Mouse (Mus musculus) CD4-positive, CD25-positive, alpha-beta regulatory T cell, adult 4 months (primary cell): ENCODE measurements around the gene Pigk. TPM values are rescaled to one million over a fixed set of nuclear protein-coding genes. Genes with fewer than 3 reads are reported as not detected.
A peak's percentile ranks its signal among the peaks of the same experiment; 100 is the strongest.

Experiments used
- ATAC-seq: one replicate; pipeline ENCODE4 v1.8.0; 2017
- polyA plus RNA-seq, 2 experiments: library from polyadenylated mRNA; unstranded; fragments of 100-300 nt; shearing (Covaris generic); gene quantifications; one replicate each; pipeline ENCODE4 v1.2.1; 2017

The Pigk gene
- polyA plus RNA-seq, 2 experiments from 2014 or later: 51.1 to 60.6 TPM

DNA sequence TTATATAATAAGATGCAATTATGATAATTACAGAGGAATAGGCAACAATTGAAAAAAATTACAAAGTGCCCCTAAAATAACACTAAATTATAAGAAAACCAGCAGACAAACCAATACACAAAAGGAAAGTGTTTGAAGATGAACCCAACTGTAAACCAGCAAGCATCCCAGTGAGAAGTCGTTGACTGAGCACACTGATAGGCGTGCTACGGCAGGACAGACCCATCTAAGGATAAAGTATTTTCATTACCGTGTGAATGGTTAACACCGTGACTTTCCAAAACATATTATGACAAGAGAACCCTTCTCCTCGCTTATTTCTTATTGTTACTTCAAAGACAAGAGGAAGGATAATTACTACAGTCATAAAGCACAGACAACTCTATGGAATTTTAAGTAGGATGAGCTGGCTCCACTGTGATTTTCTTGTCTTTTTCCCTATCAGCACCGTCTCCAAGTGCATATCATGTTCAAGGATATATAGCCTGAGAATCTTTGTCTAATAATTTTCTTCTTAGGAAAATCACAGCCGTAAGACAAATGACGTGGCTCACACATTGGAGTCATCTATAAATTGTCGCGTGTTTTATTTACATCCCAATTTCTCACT, 233.2 kb downstream of the Pigk start:
- no peak for ATAC-seq

DNA sequence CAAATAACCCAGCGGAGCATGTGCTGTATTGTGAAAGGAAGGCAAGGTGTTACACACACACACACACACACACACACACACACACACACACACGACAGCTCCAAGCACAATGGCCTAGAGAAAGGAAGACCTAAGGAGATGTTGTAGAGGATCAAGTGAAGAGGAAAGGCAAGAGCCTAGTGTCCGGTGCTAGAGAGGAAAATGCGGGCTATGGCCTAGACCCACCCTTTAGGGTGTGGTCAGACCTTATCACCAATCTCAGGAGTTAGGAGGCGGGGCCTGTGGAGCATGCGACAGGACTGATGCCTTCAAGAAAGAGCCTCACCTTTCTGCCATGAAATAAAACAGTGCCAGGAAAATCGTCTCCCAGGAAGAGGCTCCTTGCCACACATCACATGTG, 234.7 kb downstream of the Pigk start:
- ATAC-seq: no peak

DNA sequence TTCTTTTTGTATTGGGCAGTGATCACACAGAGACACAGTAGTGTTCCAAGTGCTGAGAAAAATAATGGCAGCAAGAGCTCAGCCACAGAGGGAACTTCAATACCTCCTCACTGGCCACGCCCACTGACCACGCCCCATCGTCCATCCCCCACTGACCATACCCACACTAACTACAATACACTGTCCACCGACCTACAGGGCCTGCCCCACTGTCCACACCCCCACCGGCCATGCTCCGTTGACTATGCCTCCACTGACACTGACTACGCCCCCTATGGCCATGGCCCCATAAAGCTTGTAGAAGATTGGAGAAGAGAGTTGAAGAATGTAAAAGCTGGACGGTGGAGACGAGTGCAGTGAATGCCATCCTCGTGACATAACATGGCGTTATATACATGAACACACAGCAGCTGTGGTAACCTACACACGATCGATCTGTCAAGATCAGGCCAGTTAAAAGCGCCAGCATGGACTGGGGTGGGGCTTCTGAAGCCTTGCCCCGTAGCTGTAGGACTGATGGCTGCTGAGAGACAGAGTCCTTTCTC, 235.4 kb downstream of the Pigk start:
- ATAC-seq: no peak

DNA sequence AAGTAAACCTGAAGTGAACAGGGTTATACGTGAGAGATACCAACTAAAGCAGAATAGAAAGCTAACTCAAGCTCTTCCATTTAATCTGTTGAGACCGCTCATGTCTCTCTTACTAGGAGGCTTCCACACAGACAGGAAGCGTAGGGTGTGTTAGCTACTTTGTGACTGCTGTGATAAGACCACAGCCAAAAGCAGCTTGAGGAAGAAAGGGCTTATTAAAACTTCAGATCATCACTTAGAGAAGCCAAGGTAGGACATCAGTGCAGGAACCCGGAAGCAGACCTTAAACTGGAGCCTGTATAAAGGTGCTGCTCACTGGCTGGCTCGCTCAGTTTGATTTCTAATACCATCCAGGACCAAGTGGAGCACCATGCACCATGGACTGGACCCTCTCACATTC, 236.4 kb downstream of the Pigk start:
- peak; percentile 77 for ATAC-seq

DNA sequence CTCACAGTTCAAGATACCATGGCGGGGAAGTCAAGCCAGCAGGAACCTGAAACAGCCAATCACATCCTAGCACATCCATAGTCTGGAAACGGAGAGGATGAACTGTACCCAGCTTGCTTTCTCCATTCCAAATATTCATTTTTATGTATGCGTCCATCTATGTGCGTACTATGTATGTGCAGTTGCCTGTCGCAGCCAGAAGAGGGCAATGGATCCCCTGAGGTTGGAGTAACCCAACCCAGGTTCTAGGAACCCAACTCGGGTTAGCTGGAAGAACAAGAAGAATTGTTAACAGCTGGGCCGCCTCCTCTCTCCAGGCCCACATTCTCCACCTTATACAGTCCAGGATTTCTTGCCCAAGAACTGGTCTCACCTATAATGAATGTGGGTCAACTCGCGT, 237.0 kb downstream of the Pigk start:
- no peak for ATAC-seq

DNA sequence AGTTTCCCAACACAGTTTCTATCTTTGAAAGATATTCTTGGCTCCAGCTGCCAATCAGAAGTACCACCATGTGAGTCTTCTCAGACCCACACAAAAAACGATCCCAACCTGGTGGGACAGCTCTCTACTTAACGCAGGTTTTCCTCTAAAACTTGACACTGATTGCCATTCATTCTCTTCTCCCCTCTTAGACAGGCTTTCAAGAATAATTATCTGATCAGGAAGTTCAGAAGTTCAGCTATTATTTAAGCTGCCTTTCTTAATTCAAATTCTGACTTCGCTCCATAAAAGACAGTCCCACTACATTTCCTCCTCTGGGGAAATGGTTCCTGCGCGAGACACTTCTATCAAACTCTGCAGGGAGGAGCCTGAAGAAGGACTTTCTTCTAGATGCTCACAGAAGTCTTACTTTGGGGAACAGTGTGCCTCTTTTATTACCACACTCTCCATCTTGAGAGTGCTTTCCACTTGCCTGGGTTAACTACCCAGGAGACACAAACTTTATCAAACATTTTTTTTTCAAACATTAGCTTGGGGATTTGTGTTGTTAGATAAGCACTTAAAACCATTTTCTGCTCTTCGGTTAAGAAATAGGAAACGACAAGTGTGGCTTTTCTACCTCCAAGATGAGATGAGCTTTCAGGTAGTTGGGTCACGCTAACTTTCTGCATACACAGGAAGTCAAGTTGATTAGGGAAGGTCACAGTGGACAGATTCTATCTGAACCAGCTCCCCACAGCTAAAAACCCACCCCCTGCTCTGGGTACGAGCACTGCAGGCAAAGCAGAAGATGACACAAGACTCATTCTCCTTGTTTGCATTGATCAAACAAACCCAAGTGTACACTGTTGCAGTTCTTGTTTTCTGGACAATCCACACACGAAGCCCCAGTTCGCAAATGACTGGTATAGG, 238.0 kb downstream of the Pigk start:
- peak; percentile 47 for ATAC-seq

DNA sequence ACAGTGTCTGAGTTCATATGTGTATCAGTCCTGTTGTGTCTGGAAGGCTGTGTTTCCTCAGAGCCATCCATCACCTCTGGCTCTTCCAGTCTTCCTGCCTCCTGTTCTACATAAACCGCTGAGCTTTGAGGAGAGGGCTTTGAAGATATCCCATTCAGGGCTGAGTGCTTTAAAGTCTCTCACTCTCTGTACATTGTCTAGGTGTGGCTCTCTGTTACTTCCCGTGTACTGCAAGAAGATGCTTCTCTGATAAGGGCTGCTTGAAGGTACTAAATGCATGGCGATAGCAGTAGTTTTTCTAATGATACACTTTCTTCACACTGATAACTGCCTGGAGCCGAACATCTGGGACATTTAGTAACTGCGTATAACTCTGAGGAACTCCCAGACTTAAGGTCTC, 242.1 kb downstream of the Pigk start:
- ATAC-seq: peak; percentile 63

DNA sequence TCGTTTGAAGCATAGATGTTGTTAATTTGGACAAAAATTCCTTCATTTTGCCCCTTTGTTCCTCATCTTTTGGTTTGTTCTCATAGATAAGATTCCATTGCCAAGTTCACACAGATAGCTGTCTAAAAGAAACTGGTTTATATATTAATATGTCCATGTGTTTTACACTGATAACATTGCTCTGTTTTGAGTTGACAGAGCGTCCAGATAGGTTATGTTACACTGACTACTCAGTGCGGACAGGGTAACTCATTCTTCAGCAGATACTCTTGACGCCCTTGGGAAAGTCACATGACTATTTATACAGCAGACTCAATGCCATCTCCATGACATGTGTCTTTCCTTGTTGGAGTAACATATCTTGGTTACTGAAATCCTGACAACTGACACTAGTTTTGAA, 242.9 kb downstream of the Pigk start:
- ATAC-seq: no peak

DNA sequence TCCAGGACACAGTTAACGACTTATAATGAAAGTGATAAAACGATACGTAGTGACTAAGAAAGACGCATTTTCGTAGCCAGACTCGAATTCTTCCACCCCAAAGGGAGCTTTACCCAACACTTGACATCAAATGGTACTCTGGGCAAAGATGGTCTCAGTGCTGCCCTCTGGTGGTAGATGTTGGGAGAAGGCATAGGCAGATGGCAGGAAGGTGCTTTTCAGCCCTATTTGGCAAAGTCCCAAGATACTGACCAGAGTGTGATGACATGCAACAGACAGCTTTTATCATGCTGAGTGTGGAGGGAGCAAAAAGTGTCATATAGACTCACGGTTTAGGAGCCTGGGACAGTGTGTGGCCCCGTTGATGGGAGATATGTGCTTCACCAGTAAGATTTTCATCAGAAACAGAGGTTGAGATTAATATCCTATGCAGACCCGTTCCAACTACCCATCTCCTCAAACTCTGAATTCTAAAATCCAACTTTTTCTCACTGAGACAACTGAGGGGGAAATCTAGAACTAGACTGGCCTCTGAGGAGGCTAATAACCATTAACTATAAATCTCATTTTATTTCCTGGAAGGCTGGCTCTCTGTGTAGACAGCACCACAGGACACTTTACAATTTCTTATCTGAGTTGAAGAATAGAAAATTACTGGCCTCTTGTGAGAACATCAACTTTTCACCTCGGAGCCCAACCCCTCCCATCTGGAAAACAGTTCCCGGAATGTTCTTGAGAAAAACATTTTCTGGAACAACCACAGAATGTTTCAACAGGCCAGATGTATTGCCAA, 244.7 kb downstream of the Pigk start:
- ATAC-seq: peak; percentile 72

DNA sequence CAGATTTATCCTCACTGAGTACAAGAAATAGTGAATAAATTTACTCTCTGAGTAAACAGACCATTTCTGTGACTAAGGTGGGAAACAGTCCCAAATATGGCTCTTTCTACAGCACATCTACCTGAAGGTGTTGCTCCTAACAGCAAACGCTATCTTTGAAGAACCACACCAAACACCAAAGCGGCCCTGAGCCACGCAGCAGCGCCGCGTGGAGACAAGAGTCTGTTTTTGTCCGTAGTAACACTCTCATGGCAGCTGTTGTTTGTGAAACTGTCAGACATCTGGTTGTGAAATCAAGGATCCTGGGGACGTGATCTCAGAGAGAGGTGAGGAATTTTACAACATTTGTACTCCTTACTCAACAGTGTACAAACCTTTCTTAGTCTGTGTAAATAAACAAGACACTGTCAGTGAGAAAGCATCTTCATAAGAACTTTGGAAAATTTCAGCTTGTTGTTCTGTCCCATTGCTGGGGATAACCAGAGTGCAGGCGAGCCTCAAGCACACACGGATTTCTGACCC, 248.0 kb downstream of the Pigk start:
- no peak for ATAC-seq

DNA sequence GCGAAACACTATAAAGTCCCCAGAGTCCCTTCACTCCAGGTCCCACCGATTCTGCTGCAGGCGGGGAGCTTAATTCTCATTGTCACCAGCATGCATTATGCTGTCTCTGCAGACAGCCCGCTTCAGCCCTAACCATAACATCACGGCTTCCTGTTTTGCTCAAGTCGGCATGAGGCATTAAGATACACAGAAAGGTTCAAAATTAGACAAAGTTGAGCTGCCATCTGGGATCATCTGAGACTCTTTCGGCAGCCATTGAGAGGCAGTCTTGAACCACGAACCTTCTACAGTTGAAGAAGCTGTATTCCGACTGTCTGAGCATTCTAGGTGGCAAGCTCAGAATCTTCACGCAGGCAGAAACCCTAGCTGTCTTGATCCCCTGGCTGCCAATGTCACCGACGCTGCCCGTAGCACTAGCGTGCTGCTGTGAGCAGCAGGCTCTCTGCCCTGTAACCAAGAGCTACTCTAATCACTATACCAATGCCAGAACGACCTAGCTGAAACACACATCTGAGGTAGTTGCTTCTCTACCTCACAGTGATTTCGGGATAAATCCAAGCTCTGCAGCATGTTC, 256.0 kb downstream of the Pigk start:
- ATAC-seq: peak; percentile 92

DNA sequence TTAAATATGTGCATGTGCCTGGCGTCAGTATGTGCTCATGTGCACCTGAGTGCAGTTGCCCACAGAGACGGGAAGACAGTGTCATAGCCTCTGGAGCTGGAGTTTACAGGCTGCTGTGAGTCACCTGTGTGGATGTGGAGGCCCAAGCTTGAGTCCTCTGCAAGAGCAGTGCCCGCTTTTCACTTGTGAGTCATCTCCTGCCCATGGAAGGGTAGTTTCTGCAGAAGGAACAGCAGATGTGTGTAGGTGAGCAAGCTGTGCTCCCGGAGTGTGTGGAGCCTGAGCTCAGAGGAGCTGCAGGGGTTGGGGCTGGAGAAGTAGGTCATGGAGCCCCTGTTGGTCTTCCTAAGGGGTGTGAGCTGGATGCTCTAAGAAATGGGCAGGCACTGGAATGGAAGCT, 257.5 kb downstream of the Pigk start:
- ATAC-seq: no peak

DNA sequence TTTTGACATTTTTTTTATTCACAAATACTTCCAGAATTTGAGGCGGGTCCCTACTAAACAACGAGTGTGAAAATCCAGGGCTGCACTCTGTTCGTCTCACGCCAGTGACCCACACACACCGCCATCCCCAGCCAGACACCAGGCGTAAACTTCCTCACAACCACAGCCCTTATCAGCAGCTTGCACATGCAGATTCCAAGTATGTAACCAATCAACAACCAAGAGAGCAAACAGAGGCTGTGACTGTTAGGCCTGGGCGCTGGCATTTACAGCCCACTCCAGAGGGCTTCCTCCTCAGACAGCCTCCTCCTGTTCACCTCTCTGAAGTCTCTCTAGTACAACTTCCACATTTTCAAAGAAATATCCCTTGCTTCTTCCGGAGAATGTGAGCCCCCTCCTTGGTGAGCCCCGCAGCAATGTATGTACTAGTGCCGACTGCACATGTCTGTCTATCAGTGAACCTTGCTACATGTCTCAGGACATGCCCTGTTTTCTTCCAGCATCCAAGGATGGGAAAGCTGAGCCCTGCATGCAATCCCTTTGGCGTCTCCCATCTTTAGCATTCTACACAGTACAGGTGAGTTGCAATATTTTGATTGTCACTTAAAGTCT, 265.7 kb downstream of the Pigk start:
- ATAC-seq: no peak

DNA sequence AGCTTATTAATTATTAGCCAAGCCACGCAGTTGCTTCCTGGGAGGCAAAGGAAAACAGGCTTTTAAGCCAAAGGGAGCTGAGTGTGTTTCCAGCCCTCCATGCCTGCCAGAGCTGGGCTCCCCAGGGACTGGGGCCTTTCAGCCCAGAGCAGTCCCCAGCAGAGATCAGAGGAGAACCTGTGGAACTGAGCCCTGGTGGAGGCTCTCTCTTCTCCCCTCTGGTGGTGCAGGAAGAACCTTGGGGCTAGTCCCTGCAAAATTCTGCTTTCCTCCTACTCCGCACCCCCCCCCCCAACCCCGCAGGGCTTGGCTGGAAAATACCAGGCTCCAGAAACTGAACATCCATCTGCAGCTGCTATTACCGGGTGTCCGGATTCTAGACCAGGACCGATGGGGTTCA, 266.5 kb downstream of the Pigk start:
- ATAC-seq: no peak

DNA sequence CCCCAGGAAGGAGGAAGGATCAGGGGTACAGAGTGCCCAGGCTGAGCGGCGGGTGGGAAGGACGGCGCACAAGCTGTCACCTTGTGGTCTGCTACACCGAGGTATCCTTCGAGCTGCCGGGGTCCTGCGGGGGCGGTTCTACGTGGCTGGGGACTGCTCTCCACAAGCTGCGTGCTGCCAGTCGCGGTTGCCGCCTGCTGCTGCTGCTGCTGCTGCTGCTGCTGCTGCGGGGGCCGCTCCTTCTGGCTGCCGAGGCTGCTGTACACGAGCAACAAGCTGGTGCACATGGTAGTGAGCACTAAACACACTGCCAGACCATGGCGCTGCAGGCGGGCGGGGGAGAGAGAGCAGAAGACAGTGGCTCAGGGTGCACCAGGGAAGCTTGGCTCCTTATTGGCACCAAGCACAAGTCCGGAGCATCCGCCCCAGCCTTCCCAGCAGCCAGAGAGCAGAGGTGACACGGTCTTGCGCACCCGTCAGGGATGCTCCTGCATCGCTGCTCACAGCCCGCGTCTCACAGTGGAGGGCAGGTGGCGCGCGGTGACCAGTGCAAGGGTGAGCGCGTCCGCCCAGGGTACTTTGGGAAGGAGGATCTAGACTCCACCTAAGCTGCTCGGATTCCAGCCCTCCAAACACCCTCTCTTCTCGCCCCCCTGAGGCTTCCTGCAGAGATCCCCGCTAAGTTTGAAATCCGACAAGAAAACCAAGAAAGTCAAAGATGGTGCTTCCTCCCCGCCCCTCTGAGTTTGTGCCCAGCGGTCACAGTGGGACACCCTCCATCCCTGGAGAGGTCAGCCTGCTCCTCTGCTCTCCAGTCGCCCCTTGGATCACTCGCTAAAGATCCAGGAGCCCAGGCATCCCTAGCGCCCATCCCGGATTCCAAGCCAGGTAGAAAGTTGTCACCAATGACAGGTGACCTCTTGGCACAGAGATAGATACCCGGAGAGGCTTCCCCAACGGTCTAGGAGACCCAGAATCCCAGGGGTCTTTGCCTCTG, 267.4 kb downstream of the Pigk start:
- ATAC-seq: peak; percentile 54

DNA sequence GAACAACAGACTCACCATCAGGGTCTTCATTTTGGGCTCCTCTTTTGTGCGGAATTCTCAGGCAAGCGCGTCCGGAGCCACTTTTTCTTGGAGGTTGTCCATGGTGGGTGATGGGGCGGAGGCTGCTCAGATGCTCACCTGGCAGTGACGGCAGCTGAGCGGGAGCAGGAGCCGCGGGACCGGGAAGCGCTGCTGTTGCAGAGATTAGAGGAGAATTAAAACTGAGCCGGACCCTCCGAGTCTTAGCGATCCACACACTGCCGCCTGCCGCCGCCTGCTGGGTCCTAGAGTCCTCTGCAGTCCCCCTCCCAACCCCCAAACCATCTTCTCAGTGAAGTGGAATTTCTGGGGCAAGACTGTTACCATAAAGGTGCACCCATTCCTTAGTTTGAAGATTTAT, 268.1 kb downstream of the Pigk start, which contains the start of gene St6galnac5:
TSS of gene St6galnac5 (minus strand) at position 259 of the 400 bp plus-strand sequence.
- peak; percentile 34 for ATAC-seq

DNA sequence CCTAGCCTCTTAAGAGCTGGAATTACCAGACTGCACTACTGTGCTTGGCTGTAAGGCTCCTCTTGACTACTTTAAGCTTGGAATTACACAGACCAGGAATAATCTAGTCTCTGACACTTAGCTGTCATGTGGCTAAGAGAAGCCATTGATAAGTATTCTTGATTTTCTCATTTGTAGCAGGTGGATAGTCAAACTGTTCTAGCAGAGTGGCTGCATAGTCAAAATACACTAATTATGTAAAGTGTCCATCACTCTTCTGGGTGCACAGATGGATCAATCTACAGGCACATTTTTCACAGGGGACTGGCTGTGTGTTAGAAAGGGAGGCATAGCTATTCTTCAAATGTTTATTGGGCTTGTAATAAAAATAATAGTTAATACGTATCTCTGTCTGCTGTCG, 276.9 kb downstream of the Pigk start:
- ATAC-seq: no peak

DNA sequence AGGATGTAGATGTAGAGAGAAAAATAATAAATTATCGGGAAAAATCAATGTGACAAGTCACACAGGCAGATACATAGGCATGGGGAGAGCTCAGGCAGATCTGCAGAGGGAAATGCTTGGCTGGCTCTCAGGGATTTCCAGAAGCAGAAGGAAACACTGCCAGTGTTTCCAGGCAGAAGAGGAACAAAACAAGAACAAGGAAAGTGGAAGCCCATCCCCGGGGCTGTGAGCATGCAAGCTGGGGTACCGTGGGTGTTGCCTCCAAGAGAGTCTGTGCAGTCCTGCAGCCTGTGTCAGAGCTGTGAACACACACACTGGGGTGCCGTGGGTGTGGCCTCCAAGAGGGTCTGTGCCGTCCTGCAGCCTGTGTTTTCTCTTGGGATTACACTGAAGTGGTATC, 279.7 kb downstream of the Pigk start:
- no peak for ATAC-seq

DNA sequence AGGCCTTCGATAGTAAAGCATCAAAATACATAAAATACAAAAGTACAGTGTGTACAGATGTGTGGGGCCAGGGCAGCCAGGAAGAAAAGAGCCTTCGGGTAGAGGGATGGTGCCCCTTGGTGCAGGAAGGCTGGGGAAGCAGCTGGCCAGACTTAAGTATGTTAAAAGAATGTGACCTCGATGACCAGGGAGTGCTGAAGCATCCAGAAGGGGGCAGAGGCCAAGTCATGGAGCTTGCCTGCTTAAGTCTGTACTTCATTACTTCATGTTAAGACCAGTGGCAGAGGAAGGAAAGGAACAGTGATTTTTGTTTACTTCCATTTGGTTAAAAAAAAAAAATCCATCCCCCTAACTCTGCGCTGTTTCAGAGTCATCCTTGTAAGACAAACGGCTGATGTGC, 284.2 kb downstream of the Pigk start:
- no peak for ATAC-seq

DNA sequence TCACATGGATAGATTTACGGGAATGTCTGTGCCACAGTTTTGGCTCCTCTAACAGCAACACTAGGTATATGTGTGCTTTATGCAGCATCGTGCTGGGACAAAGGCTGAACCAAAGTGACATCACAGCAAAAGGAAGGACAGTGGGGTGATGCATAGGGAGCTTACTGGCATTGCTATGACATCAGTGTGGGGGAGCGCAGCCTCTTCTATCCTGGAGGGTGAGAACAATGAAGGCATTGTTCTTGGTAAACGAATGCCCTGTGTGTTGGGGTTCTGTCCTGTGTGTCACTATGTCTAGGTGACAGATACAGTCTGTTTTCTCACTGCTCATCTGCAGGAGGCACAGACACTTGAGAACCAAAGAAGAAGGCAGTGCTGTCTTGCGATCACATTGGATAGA, 285.0 kb downstream of the Pigk start:
- ATAC-seq: no peak

DNA sequence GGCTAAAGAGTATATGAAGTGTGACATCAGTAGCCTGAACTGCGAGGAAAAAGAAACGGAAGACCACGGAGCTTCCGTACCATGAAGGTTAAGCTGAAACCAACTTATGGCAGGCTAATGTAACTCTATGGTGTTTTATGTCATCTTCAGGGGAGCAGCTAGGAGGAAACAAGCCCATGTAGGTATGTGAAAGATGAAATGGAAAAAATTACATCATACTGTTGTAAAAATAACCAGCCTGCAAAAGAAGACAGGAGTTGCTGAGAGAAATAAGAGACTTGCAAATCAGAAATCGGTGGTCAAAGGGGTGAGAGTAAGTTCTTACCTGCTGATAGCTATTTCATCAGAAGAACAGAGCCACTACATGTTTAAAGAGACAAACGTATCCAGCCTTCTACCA, 293.0 kb downstream of the Pigk start:
- no peak for ATAC-seq
